Mouse (Mus musculus) kidney, embryonic 14.5 days (tissue): ENCODE results near the gene Arhgef25. TPM values are rescaled to one million over a fixed set of nuclear protein-coding genes. Genes with fewer than 3 reads are reported as not detected.
A peak's percentile ranks its signal among the peaks of the same experiment; 100 is the strongest.

Source experiments
- ATAC-seq: fragments of 200-750 bp; cut with Nextera tagmentation; 2 replicates; pipeline ENCODE4 v1.8.0; 2017; ENCODE audit warnings: moderate number of reproducible peaks, mild to moderate bottlenecking, moderate TSS enrichment, moderate library complexity; ENCODE audit not compliant: low FRiP score, low TSS enrichment
- H3K27ac ChIP-seq: fragments of 300-500 bp; sonication (generic); 2 replicates; pipeline ENCODE4 v1.5.1; 2014; ENCODE audit warnings: low read depth, mild to moderate bottlenecking, low read length, moderate library complexity, mixed read lengths
- H3K27me3 ChIP-seq: fragments of 300-500 bp; sonication (generic); 2 replicates; pipeline ENCODE4 v1.6.1; 2014; ENCODE audit warnings: mild to moderate bottlenecking, low read length; ENCODE audit not compliant: control insufficient read depth, insufficient read depth
- H3K36me3 ChIP-seq: fragments of 300-500 bp; sonication (generic); 2 replicates; pipeline ENCODE4 v1.6.1; 2014; ENCODE audit warnings: low read length, mixed read lengths; ENCODE audit not compliant: control insufficient read depth, insufficient read depth
- H3K4me1 ChIP-seq: fragments of 300-500 bp; sonication (generic); 2 replicates; pipeline ENCODE4 v1.6.1; 2014; ENCODE audit warnings: low read length, mixed read lengths; ENCODE audit not compliant: control insufficient read depth, insufficient read depth
- H3K4me2 ChIP-seq: fragments of 300-500 bp; sonication (generic); replicated peaks from 2 replicates; pipeline ENCODE4 v1.6.1; 2014; ENCODE audit warnings: low read depth, mild to moderate bottlenecking, low read length
- H3K4me3 ChIP-seq: fragments of 300-500 bp; sonication (generic); 2 replicates; pipeline ENCODE4 v1.5.1; 2014; ENCODE audit warnings: mild to moderate bottlenecking, low read length
- H3K9ac ChIP-seq: fragments of 300-500 bp; sonication (generic); 2 replicates; pipeline ENCODE4 v1.6.1; 2014; ENCODE audit warnings: low read depth, mild to moderate bottlenecking, low read length, moderate library complexity
- H3K9me3 ChIP-seq: fragments of 300-500 bp; sonication (generic); 2 replicates; pipeline ENCODE4 v1.6.1; 2016; ENCODE audit warnings: low read length; ENCODE audit not compliant: control insufficient read depth
- WGBS: fragments of 180-500 bp; shearing (Covaris S2); extraction: QIAGEN DNeasy Blood & Tissue Kit; methylation state at CpG from one replicate; pipeline ENCODE4 v1.1.7; 2014; 5-methylcytosine and 5-hydroxymethylcytosine counted together
- polyA plus RNA-seq: library from polyadenylated mRNA; unstranded; fragments of >200 nt; fragmentation: Nextera tagmentation; extraction: Ambion mirVana; gene quantifications from 2 replicates; pipeline ENCODE4 v1.2.1, GENCODE M21; 2014

Arhgef25 gene
- polyA plus RNA-seq, 1 experiment from 2014 or later, result 32.9 TPM

GRCm38 (mm10) chr10:127191191-127192056 lies 1.5 kb upstream of the Arhgef25 start:
- H3K27me3 ChIP-seq, result no peaks in the 10 kb centered on the region
- WGBS, result 78% methylated on average over 19 of the region's 19 CpGs
- peaks cover 25% of the 10 kb centered on the region; the same call in 1 of the 2 replicates for H3K4me1 ChIP-seq
- H3K4me3 ChIP-seq, result no peak overlapping the region
- H3K36me3 ChIP-seq, result peaks cover 14% of the 10 kb centered on the region; the same call in 1 of the 2 replicates
- ATAC-seq, result no peak
- no peak overlapping the region for H3K9ac ChIP-seq
- no peak overlapping the region; the same call in 1 of the 2 replicates for H3K4me2 ChIP-seq
- no peaks in the 10 kb centered on the region for H3K9me3 ChIP-seq
- peak overlapping the region; percentile 92 for H3K27ac ChIP-seq

GRCm38 (mm10) chr10:127190398-127191190 lies 711 bp upstream of the Arhgef25 start:
- Histone ChIP-seq H3K4me3 (peak overlapping the region; percentile 50), H3K9me3 (no peaks in the 10 kb centered on the region), H3K27me3 (no peaks in the 10 kb centered on the region), H3K27ac (peak overlapping the region; percentile 92), H3K36me3 (peaks cover 18% of the 10 kb centered on the region; the same call in 1 of the 2 replicates), H3K9ac (peak overlapping the region; percentile 64; the same call in 1 of the 2 replicates), H3K4me1 (peaks cover 24% of the 10 kb centered on the region; the same call in 1 of the 2 replicates), H3K4me2 (peak overlapping the region; percentile 94)
- no peak for ATAC-seq
- 49% methylated on average over 14 of the region's 14 CpGs for WGBS

- Histone ChIP-seq H3K9me3 (no peaks in the 10 kb centered on the region), H3K9ac (peak overlapping the region; percentile 64), H3K27ac (peak overlapping the region; percentile 92), H3K4me3 (peak overlapping the region; percentile 50), H3K27me3 (no peaks in the 10 kb centered on the region), H3K36me3 (peaks cover 24% of the 10 kb centered on the region; the same call in 1 of the 2 replicates), H3K4me1 (peaks cover 22% of the 10 kb centered on the region), H3K4me2 (peak overlapping the region; percentile 94)
- WGBS, result under 1% methylated on average over 26 of the region's 26 CpGs
- peak; percentile 14 for ATAC-seq
Measured at GRCm38 (mm10) chr10:127189116-127189650, 700 bp downstream of the Arhgef25 start.

GRCm38 (mm10) chr10:127188465-127189115 lies 1.3 kb downstream of the Arhgef25 start:
- Histone ChIP-seq H3K36me3 (peaks cover 24% of the 10 kb centered on the region; the same call in 1 of the 2 replicates), H3K4me2 (peak overlapping the region; percentile 94), H3K27ac (peak overlapping the region; percentile 92), H3K9ac (peak overlapping the region; percentile 64), H3K4me3 (peak overlapping the region; percentile 50), H3K9me3 (no peaks in the 10 kb centered on the region), H3K4me1 (peaks cover 25% of the 10 kb centered on the region), H3K27me3 (no peaks in the 10 kb centered on the region)
- WGBS, result under 1% methylated on average over 38 of the region's 46 CpGs
- peak; percentile 79 for ATAC-seq

GRCm38 (mm10) chr10:127188079-127188453 lies 1.8 kb downstream of the Arhgef25 start:
- ATAC-seq, result no peak
- Histone ChIP-seq H3K9me3 (no peaks in the 10 kb centered on the region), H3K4me3 (peak overlapping the region; percentile 50), H3K4me2 (peak overlapping the region; percentile 94), H3K27ac (peak overlapping the region; percentile 92; the same call in 1 of the 2 replicates), H3K36me3 (peaks cover 23% of the 10 kb centered on the region; the same call in 1 of the 2 replicates), H3K9ac (peak overlapping the region; percentile 64), H3K27me3 (no peaks in the 10 kb centered on the region), H3K4me1 (peaks cover 25% of the 10 kb centered on the region)
- WGBS, result 0% methylated on average over 12 of the region's 21 CpGs

GRCm38 (mm10) chr10:127187371-127188078 lies 2.4 kb downstream of the Arhgef25 start:
- Histone ChIP-seq H3K27me3 (no peaks in the 10 kb centered on the region), H3K4me2 (peak overlapping the region; percentile 94), H3K4me1 (peaks cover 25% of the 10 kb centered on the region), H3K4me3 (peak overlapping the region; percentile 50), H3K27ac (peak overlapping the region; percentile 92; the same call in 1 of the 2 replicates), H3K36me3 (peaks cover 19% of the 10 kb centered on the region; the same call in 1 of the 2 replicates), H3K9me3 (no peaks in the 10 kb centered on the region), H3K9ac (peak overlapping the region; percentile 64)
- ATAC-seq, result no peak
- 31% methylated on average over 10 of the region's 10 CpGs for WGBS

GRCm38 (mm10) chr10:127186451-127186850 lies 3.4 kb downstream of the Arhgef25 start:
- 80% methylated on average over 1 of the region's 1 CpGs for WGBS
- Histone ChIP-seq H3K4me1 (peaks cover 25% of the 10 kb centered on the region), H3K4me2 (no peak overlapping the region), H3K4me3 (no peak overlapping the region), H3K9ac (no peak overlapping the region), H3K27me3 (no peaks in the 10 kb centered on the region), H3K9me3 (no peaks in the 10 kb centered on the region), H3K27ac (no peak overlapping the region), H3K36me3 (peaks cover 16% of the 10 kb centered on the region; the same call in 1 of the 2 replicates)
- no peak for ATAC-seq

- Histone ChIP-seq H3K4me1 (peaks cover 27% of the 10 kb centered on the region), H3K36me3 (peaks cover 12% of the 10 kb centered on the region; the same call in 1 of the 2 replicates), H3K27me3 (peaks cover 6% of the 10 kb centered on the region; the same call in 1 of the 2 replicates), H3K9ac (no peak overlapping the region), H3K4me3 (no peak overlapping the region), H3K9me3 (no peaks in the 10 kb centered on the region), H3K27ac (no peak overlapping the region), H3K4me2 (no peak overlapping the region)
- ATAC-seq, result no peak
- WGBS, result 83% methylated on average over 15 of the region's 15 CpGs
Measured at GRCm38 (mm10) chr10:127185506-127185905, 4.4 kb downstream of the Arhgef25 start.
